Mouse (Mus musculus): Measurements from ENCODE around the gene Ncoa1. TPM values are rescaled to one million over a fixed set of nuclear protein-coding genes. Genes with fewer than 3 reads are reported as not detected.

The Ncoa1 gene
- total RNA-seq, 1 experiment = 13.3 TPM

DNA sequence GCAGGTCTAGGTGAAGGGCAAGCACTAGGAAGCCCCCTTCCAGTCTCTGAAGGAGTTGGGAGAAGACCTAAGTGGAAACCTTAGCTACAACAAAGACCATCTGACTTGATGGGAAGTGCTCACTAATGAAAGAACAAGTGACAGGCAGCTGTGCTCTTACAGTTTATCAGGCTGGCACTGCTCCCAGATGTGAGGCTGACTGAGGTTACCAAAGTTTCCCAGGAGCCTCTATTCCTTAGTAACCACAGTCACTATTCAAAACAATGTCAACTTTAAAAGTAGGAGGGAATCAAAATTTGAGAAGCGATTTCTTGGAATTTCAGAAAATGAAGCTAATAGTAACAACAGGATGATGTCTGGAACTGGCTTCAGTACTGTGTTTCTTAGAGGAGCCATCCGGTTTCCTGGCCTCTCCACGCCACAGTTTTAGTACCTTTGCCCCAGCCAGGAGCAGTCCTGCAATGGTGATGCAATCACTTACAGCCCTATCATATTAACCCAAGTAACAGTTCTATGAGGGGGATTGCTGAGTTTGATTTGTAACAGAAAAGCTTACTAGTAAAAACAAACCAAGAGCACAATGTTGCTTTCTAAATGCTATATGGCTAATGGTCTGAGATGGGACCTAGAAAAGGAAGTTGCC, 90.8 kb downstream of the Ncoa1 start:
- TF ChIP-seq HCFC1 (IDR thresholded peaks at IDR 0.05; ENCODE audit: borderline replicate concordance, insufficient read depth, low read length) (no peak), CHD2 (IDR thresholded peaks at IDR 0.05; ENCODE audit: low read depth, low read length) (no peak), MAFK (IDR thresholded peaks at IDR 0.05; ENCODE audit: insufficient read depth, low read depth, low read length) (no peak), ZC3H11A (IDR thresholded peaks at IDR 0.05; ENCODE audit: borderline replicate concordance, low read depth, low read length) (no peak), ZNF384 (IDR thresholded peaks at IDR 0.05; ENCODE audit: low read depth, low read length) (no peak)
- no peak for DNase-seq (ENCODE audit: low read depth, low spot score)
- H3K27ac ChIP-seq (ENCODE audit: insufficient read depth, low read depth, low read length, poor library complexity, severe bottlenecking) = no peak overlapping the region
- no peaks in the 10 kb centered on the region for H3K9me3 ChIP-seq (ENCODE audit: control insufficient read depth, insufficient read depth, low read depth, low read length)
- H3K9ac ChIP-seq (ENCODE audit: insufficient read depth, low read depth, low read length, poor library complexity, severe bottlenecking) = no peak overlapping the region
- H3K4me1 ChIP-seq (ENCODE audit: control insufficient read depth in 2 of 2, insufficient read depth in 2 of 2, low read length in 2 of 2, poor library complexity in 1 of 2) = peaks cover 2 to 10% of the 10 kb centered on the region in 2 experiments; a peak in 1 of 4 replicates
- in situ Hi-C loops (cut with MboI; ENCODE audit: low sequenced_read_pairs in 2 of 2, unreplicated experiment in 2 of 2) = no loop called here
- no peak overlapping the region for H3K4me3 ChIP-seq (ENCODE audit: insufficient read depth in 1 of 2, low read depth in 1 of 2, low read length in 2 of 2, poor library complexity in 1 of 2, severe bottlenecking in 1 of 2)
- no peaks in the 10 kb centered on the region; the same call in 1 of the 2 replicates for H3K36me3 ChIP-seq (ENCODE audit: control insufficient read depth, insufficient read depth, low read length, poor library complexity, severe bottlenecking)

DNA sequence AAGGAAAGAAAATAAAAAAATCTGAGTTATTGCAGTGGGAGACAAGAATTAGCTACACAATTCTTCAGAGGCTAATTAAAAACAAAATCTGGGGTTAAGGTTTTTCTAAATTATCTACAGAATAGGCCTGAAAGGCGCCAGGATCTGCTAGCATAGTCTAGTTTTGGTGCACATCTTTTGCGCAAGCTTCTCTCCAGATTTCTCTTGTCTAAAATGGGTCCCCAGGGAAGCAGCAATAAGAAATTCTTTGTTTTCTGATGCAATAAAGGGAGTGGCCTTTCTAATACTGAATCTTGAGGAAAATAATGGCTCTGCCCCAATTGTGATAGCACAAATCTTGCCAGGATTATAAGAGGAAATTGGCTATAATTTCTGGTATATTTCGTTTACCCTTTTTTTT, 93.9 kb downstream of the Ncoa1 start:
- no peak overlapping the region for H3K4me3 ChIP-seq (ENCODE audit: insufficient read depth in 1 of 2, low read depth in 1 of 2, low read length in 2 of 2, poor library complexity in 1 of 2, severe bottlenecking in 1 of 2)
- TF ChIP-seq CHD2 (IDR thresholded peaks at IDR 0.05; ENCODE audit: low read depth, low read length) (no peak), HCFC1 (IDR thresholded peaks at IDR 0.05; ENCODE audit: borderline replicate concordance, insufficient read depth, low read length) (no peak), ZC3H11A (IDR thresholded peaks at IDR 0.05; ENCODE audit: borderline replicate concordance, low read depth, low read length) (no peak), ZNF384 (IDR thresholded peaks at IDR 0.05; ENCODE audit: low read depth, low read length) (no peak), MAFK (IDR thresholded peaks at IDR 0.05; ENCODE audit: insufficient read depth, low read depth, low read length) (no peak)
- in situ Hi-C loops (cut with MboI; ENCODE audit: low sequenced_read_pairs in 2 of 2, unreplicated experiment in 2 of 2) = no loop called here

DNA sequence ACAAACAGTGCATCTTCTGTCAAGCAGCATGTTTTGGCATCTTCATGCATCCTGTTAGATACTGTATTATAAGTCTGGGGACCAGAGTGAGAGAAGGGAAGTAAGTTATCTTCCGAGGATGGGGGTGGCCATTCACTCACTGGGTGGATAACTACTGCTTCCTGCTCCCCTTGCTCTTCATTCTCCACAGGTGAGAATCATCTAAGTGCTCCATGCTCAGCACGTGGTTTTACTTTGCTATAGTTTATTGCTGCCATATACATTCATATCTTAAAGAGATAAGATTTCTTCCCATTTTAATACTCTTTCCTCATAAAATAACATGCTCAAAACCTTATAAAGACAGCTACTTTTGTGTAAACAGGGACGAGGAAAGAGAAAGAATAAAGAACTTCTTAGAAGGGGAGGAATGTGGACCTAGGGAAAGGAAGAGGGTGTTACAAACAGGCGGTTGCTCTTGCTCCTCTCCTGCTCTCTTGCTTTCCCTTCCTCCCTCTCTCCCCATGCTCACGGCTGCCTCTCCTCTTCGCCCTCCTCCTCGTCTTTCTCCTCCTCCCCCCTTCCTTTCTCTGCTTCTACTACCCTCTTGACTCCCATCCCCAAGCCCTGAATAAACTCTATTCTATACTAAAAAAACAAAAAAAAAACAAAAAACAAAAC, 97.6 kb downstream of the Ncoa1 start:
- DNase-seq (ENCODE audit: low read depth, low spot score) = no peak
- H3K27ac ChIP-seq (ENCODE audit: insufficient read depth, low read depth, low read length, poor library complexity, severe bottlenecking) = no peak overlapping the region
- TF ChIP-seq CHD2 (IDR thresholded peaks at IDR 0.05; ENCODE audit: low read depth, low read length) = no peak
- no peak for TF ChIP-seq ZC3H11A (IDR thresholded peaks at IDR 0.05; ENCODE audit: borderline replicate concordance, low read depth, low read length)
- TF ChIP-seq MAFK (IDR thresholded peaks at IDR 0.05; ENCODE audit: insufficient read depth, low read depth, low read length) = no peak
- TF ChIP-seq ZNF384 (IDR thresholded peaks at IDR 0.05; ENCODE audit: low read depth, low read length) = no peak
- no peak for TF ChIP-seq HCFC1 (IDR thresholded peaks at IDR 0.05; ENCODE audit: borderline replicate concordance, insufficient read depth, low read length)
- H3K9me3 ChIP-seq (ENCODE audit: control insufficient read depth, insufficient read depth, low read depth, low read length) = no peaks in the 10 kb centered on the region
- in situ Hi-C loops (cut with MboI; ENCODE audit: low sequenced_read_pairs in 2 of 2, unreplicated experiment in 2 of 2) = no loop called here
- peaks cover 2% of the 10 kb centered on the region; the same call in 1 of the 2 replicates for H3K36me3 ChIP-seq (ENCODE audit: control insufficient read depth, insufficient read depth, low read length, poor library complexity, severe bottlenecking)
- H3K9ac ChIP-seq (ENCODE audit: insufficient read depth, low read depth, low read length, poor library complexity, severe bottlenecking) = no peak overlapping the region
- H3K4me3 ChIP-seq (ENCODE audit: insufficient read depth in 1 of 2, low read depth in 1 of 2, low read length in 2 of 2, poor library complexity in 1 of 2, severe bottlenecking in 1 of 2) = no peak overlapping the region
- H3K4me1 ChIP-seq (ENCODE audit: control insufficient read depth in 2 of 2, insufficient read depth in 2 of 2, low read length in 2 of 2, poor library complexity in 1 of 2) = no peaks in the 10 kb centered on the region

More for the DNA sequence above, 93.9 kb downstream of the Ncoa1 start:
- peaks cover 2% of the 10 kb centered on the region; the same call in 1 of the 2 replicates for H3K36me3 ChIP-seq (ENCODE audit: control insufficient read depth, insufficient read depth, low read length, poor library complexity, severe bottlenecking)
- H3K9ac ChIP-seq (ENCODE audit: insufficient read depth, low read depth, low read length, poor library complexity, severe bottlenecking) = no peak overlapping the region
- H3K4me1 ChIP-seq (ENCODE audit: control insufficient read depth in 2 of 2, insufficient read depth in 2 of 2, low read length in 2 of 2, poor library complexity in 1 of 2) = peaks cover 0 to 2% of the 10 kb centered on the region in 2 experiments; a peak in 1 of 4 replicates
- no peak for DNase-seq (ENCODE audit: low read depth, low spot score)
- H3K9me3 ChIP-seq (ENCODE audit: control insufficient read depth, insufficient read depth, low read depth, low read length) = no peaks in the 10 kb centered on the region
- no peak overlapping the region for H3K27ac ChIP-seq (ENCODE audit: insufficient read depth, low read depth, low read length, poor library complexity, severe bottlenecking)

DNA sequence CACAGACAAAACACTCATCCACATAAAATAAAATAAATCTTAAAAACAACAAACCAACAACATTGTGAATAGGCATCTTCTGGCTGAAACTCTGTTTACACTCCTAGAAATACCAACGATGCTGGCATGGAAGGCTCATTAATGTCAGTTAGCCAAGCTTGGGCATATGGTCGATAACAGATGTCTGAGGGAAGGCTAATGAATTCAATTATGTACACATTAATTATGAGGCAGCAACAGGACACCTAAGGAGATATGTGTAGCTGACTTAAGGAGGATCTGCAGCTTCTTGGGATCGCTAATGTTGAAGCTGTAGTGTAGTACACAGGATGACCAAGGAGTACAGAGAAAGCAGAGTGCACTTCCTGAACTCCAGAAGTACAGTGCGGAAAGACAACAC, 100.5 kb downstream of the Ncoa1 start:
- Histone ChIP-seq H3K9me3 (ENCODE audit: control insufficient read depth, insufficient read depth, low read depth, low read length) (no peaks in the 10 kb centered on the region), H3K4me3 (ENCODE audit: insufficient read depth in 1 of 2, low read depth in 1 of 2, low read length in 2 of 2, poor library complexity in 1 of 2, severe bottlenecking in 1 of 2) (no peak overlapping the region), H3K27ac (ENCODE audit: insufficient read depth, low read depth, low read length, poor library complexity, severe bottlenecking) (no peak overlapping the region), H3K9ac (ENCODE audit: insufficient read depth, low read depth, low read length, poor library complexity, severe bottlenecking) (no peak overlapping the region), H3K4me1 (ENCODE audit: control insufficient read depth in 2 of 2, insufficient read depth in 2 of 2, low read length in 2 of 2, poor library complexity in 1 of 2) (no peaks in the 10 kb centered on the region), H3K36me3 (ENCODE audit: control insufficient read depth, insufficient read depth, low read length, poor library complexity, severe bottlenecking) (peaks cover 2% of the 10 kb centered on the region; the same call in 1 of the 2 replicates)
- DNase-seq (ENCODE audit: low read depth, low spot score) = no peak
- in situ Hi-C loops (cut with MboI; ENCODE audit: low sequenced_read_pairs in 2 of 2, unreplicated experiment in 2 of 2) = no loop called here
- TF ChIP-seq HCFC1 (IDR thresholded peaks at IDR 0.05; ENCODE audit: borderline replicate concordance, insufficient read depth, low read length) = no peak
